Mouse (Mus musculus): ENCODE results near the gene Lemd2.
"Not testable (repeated sequence)": the region's sequence is repeated elsewhere in the genome, so short reads cannot be mapped to it uniquely, and the experiment has no call there.

Lemd2 gene

DNA sequence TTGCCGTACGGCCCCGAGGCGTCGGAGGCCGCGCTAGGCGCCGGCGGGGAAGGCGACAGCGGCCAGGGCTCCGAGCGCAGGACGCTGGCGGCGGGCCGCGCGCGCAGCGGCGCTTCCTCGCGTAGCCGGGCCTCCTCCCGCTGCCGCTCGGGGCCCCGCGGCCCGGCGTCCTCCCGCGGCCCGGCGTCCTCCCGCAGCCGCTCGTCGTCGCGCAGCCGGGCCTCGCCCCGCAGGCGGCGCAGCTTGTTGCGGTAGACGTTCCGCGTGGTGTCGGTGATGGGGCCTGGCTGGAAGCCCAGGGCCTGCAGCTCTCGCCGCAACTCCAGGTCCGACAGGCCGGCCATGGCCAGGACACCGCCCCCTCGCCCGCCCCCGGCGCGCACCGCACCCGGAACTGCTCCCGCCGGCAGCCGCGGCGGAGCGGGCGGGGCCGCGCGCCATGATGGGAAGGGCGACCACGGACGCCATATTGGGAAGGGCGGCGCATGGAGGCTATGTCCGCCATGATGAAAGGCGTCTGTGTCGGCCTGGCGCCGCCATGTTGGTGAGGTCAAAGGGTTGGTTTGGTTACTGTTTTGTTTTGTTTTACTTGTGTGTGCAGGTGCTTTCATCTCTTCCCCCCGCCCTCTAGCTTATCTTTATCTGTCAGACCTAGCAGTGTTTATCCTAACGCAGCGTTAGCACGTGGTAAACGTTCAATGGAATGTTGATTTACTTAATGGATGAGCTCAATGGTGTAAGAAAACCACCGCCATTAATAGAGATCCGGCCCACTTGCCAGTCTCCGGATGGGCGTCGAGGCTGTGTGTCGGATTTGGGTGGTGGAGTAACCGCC is at the start of gene Lemd2:
Gene Lemd2 (minus strand): TSS at position 395 of the 835 bp plus-strand sequence.
- CTCF ChIA-PET = interaction anchor here (0.5 kb wide), 1 partner anchor 432 kb away, joined by 4 read pairs; no protein-coding TSS in a partner anchor

DNA sequence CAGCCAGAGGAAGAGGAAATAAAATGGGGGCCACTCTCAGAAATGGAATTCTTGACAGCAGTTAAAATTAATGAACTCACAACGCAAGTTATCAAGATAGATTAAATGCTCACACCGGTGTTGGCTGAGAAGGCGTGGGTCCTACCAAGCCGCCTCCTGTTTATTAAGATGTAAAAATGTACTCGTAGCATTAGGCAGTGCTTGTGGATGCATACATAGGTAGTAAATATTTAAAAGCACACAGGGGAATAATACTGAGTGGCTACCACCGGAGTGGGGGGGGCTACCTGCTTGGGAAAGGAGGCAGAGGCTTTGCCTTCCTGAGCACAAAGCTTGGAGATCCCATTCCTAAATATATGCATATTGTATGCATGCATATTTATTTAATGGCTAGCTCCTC is 46.9 kb upstream of the Lemd2 start:
- CTCF ChIA-PET = no interaction called here

DNA sequence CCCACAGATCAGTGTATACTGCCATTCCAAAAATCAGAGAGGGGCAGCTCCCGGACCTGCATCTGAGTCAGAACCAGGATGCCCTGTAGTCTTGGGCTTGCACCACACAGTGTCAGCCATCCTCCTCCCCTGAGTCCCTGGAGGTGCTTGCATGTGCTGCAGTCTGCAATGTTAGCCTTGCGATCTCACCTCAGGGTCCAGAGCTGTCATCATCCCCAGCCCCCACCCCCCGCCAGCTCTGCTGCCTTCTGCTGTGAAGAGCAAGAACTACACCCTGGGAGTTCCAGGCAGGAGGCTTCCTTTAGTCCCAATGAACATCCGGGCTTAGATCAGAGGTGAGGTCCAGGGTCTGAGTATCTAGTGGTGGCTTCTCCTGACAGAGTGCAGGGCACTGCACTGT is 46.2 kb upstream of the Lemd2 start:
- CTCF ChIA-PET = no interaction called here

DNA sequence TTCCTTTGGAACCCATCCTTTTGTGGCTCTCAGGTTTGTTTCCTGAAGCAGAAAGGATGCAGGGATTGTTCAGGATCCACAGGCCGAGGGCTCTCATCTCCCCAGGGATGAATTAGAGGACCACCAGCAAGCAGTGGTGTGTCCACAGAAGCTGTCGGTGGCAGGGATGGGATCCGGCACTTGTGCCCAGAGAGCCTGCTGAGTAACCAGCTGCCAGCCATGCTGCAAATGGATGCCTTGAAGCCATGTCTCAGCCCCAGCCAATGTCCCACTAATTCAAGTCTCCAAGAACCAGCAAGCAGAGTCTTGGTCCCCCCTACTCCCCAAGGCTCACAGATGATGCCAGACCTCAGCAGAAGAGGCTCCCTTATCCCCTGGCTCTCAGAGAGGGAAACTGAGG is 44.8 kb upstream of the Lemd2 start:
- CTCF ChIA-PET = no interaction called here

DNA sequence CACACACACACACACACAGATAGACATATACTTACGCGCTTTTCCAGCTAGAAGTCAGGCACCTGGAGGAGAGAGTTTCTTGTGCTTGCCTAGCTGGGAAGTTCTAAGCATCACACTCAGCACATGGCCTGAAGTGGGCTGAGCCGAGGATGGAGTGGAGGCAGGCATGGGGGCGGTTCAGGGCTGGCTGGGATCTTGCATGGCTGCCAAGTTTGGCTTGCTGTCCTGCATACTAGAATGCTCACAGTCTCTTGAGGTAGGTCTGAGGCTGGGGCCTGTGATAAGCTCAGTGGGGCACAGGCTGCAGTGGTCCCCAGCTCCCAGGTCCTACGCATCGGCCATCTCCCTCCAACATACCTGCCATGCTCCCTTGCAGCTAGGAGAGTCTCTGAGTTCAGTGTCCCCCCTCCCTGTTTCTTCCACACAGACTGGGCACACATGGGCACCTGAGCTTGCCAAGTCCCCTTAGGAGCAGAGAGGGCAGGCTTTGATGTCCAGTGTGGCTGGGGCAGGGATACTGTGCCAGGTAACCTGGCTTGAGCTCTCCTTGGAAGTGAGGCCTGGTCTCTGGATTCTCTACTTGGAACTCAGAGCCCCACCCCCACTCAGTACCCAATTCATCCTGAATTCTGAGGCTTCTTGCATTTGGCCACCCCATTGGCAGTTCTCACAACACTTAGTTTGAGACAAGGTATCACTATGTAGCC is 43.6 kb upstream of the Lemd2 start:
- CTCF ChIA-PET = no interaction called here

DNA sequence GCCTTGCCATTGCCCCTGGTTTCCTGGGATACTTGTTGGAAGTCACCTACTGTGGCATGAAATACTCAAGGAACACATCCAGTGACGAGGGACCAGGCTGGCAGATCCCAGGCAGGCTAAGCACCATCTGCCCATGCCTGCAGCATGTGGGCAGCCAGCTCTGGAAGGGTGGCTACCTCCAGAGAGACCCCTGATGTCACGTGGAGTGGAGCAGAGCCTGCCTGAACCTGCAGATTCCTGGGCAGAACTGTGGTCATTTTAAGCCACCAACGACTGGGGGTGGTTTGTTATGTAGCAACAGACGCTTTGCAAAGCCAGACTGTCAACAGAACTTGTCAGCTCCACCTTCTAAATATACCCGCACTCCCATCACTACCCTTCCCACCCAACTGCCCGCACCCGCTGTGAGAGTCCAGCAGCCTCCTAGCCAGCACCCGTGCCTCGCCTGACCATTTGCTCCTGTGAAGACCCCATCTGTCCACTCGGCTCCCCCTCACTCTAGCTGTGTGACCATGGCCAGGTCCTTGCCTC is 41.6 kb upstream of the Lemd2 start:
- CTCF ChIA-PET = no interaction called here

DNA sequence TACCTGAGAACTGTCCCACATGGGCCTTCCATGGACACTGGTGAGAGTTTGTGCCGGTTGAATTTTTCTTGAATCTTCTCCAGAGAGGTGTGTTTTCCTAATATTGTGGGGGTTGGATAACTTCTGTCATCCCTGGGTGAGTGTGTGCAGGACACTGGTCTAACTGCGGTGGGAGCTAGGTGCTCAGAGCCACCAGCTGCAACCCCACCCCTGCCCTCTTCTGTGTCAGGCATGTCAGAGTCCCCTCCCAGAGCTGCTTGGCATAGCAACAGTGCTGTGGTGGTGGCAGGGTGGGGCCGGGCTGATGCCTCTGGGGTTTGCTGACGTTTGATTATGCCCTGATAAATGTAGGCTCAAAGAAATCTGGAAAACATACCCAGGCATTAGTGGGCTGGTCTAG is 40.6 kb upstream of the Lemd2 start:
- CTCF ChIA-PET = no interaction called here

DNA sequence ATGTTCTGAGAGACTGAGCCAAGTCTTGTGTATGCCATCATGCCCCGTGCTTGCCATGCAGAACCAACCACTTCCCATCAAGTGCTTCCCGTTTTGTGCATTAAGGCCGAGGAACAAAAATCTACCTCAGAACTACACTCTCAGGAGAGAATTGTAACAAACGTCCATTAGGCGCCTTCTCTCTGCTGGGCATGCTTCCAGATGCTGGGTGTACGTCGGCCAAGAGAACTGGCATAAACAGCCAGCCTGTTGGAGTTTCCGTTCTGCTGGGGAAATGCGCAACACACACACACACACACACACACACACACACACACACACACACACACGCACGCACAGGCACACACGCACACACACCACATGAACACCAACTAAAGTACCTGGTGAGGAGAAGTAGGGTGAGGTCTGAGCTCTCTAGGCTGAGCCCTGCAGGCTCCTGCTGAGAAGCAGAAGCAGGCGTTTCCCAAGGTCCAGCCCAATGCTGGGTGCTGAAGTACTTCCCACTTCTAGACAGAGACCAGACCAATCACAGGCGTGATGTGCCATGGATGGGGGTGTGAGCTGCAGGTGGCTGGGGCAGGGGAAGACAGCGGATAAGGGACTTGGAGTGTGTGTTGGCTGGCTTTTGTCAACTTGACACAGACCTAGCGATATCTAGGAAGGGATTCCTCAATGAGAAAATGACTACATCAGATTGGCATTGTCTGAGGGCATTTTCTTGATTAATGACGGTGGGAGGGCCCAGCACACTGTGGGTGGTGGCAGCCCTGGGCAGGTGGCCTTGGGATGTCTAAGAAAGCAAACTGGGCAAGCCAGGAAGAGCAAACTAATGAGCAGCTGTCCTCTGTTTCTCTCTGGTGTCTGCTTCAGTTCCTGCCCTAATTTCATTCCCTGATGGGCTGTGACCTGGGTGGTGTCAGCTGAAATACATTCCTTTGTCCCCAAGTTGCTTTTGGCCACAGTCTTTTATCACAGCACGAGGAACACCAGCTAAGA is 38.2 kb upstream of the Lemd2 start:
- CTCF ChIA-PET = no interaction called here

DNA sequence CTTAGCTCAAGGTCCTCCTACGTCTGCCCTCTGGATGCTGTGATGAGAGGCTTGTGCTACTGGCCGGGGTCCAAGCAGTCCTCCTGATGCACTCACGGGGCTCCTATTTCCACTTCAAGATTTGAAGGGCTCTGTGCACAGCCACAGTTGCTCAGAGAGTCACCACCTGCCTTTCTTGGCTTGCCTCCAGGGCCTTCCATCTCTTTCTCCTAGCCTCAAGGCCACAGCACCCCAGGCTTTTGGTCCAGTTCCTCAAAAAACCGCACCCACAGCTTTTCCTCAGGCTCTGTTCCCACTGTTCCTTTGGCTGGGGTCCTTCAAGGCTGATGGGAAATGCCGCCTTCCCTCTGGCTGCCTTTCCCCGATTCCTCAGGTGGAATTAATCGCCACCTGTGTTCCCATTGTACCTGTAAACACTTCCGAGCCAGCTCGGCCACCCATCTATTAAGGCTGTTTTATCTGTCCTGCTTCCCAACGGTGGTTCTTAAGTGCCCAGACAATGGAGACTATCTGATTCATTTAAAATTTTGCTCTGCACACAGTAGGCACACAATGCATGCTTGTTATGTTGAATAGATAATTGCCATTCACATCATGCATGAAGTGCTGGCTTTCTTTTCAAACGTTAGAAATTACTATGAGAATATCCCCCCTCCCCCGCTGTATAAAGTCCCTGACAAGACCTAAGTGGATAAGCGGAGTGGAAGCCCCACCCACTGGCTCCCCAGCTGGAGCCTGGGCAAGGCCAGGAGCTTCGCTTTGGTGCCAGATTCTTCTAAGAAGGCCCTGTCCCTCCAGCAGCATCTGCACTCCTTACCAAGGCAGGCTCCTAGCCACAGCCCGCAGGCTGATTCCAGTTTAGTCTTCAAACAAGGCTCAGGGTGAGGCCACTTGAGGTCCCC is 36.5 kb upstream of the Lemd2 start:
- CTCF ChIA-PET = no interaction called here

DNA sequence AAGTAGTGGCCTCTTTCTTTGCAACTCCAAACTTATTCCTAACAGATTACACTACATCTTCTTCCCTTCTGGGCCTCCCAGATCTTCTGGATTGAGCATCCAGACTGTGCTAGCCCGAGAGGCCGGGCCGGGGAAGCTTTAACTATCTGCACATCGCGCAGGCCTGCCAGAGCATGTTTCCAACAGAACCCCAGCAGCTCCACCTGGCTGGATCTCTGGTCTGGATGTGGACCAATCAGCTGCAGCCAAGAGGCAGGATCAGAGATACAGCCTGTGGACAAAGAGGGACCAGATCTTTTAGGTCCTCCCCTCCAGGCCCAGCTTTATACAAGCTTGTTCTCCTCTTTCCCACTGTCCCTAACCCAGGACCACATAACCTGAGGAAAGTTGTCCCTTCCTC is 35.7 kb upstream of the Lemd2 start:
- CTCF ChIA-PET = no interaction called here

DNA sequence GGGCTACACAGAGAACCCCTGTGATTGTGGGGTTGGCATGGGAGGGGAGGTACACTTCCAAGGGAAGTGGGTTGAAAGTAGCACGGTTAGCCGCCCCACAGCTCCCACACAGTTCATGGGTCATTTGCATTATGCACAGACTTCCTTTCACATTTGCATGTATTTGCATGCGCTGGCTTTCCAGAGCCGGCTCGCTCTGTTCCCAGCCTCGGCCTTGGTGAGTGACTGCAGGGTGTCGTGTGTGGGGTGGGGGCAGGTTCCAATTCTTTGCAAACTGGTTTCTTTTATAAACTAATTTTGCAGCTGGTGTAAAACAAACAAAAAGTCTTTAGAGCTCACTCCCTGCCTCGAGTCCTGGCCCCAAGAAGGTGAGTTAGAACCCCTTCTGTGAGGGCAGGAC is 34.4 kb upstream of the Lemd2 start:
- CTCF ChIA-PET = no interaction called here

DNA sequence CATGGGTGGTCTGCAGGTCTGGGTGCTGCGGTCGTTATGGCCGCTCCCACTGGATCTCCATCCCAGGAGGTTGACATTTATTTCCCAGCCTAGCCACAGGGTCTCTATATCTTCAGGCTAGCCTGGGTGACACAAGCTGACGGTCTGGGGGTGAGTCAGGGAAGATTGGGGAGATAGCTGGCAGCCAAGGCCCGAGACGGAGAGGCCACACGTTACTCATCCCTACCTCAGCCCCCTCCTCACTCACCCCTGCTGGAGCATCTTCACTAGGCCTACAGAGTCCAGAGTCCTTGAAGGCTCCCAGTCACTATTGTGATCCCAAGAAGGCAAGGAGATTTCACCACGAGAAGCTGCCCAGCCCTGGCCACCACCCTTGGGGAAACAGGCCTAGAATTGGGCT is 33.5 kb upstream of the Lemd2 start:
- CTCF ChIA-PET = no interaction called here

DNA sequence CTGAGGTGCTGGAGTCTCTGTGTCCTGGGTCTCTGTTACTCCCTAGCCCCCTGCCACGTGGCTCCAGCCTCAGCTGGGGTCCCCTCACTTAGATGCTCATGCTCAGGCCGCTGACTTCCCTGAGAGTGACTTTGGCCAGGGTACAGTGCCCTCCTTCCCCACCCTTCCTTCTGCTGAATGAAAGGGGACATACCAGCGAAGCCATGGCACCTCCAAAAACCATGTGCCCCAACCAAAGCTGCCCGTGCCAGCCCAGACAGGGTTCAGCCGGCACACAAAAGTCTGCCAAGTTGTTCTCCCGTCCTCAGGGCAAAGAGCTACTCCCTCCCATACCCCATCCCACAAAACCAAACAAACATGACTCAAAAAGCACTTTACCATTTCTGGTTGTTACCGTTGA is 29.0 kb upstream of the Lemd2 start:
- CTCF ChIA-PET = no interaction called here

DNA sequence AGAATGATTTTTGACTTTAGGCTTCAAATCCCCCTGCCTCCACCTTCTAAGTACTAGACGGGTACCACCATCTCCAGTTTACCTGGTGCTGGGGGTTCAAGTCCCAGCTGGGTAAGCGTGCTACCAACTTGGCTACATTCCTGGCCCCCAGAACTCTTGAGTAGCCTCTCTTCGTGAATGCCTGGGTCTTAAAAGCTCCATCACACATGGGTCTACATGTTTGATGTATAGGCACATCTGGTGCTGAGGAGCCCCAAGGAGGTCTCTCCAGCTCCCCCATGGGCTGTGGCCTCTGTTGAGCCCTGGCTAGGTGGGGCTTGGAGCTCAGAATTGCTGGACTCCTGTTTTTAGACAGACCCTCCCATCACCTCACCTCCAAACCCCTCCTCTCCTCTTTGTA is 27.9 kb upstream of the Lemd2 start:
- CTCF ChIA-PET = interaction anchor here (0.5 kb wide), 1 partner anchor 441 kb away, joined by 4 read pairs; no protein-coding TSS in a partner anchor

DNA sequence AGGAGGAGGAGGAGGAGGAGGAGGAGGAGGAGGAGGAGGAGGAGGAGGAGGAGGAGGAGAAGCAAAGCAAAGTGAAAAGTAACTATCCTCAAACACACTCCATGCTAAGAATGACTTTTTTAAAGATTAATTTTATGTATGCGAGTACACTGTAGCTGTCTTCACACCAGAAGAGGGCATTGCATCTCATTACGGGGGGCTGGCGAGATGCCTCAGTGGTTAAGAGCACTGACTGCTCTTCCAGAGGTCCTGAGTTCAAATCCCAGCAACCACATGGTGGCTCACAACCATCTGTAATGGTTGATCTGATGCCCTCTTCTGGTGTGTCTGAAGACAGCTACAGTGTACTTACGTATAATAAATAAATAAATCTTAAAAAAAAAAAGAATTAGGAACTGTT is 27.3 kb upstream of the Lemd2 start:
- CTCF ChIA-PET = not testable (repeated sequence)

DNA sequence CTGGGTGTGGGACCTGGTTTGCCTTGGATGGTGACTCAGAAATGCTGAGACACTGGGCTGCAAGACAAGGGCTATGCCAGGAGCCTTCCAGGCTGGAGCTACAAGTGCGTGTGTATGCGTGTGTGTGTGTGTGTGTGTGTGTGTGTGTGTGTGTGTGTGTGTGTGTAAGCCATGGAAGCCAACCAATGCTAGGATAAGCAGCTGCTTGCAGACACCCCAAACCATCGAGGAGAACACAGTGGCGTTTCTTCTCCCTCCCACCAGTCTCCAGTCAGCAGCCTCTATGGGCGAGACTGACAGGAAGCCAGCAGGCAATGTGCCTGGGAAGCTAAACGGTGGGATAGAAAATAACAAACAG is 26.9 kb upstream of the Lemd2 start:
- CTCF ChIA-PET = no interaction called here

DNA sequence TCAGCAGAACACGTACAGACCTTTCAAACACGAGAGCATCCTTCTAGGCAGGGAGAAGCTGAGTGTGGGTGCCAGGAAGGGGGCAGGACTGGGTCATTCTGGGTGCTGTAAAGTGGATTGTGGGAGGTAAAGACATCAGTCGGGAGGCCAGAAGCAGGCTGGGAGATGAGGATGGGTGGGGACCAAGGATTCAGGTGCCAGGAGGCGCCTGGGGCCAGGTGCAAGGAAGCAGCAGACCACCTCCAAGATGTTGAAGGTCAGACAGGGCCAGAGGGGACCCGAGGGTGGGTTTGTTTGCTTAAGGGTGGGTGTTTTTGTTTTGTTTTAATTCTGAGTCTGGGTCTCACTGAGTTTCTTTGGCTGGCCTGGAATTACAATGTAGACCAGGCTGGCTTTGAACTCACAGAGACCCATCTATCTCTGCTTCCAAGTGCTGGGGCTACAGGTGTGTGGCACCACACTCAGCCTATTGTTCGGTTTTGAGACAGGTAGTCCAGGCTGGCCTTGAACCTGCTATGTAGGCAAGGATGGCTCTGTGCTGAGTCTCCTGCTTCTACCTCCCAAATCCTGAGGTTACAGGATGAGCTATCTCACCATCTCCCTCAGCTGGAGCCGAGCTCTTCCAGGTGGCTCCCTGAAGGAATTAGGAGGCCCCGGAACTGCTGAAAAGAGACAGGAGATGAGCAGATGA is 26.3 kb upstream of the Lemd2 start:
- CTCF ChIA-PET = no interaction called here

DNA sequence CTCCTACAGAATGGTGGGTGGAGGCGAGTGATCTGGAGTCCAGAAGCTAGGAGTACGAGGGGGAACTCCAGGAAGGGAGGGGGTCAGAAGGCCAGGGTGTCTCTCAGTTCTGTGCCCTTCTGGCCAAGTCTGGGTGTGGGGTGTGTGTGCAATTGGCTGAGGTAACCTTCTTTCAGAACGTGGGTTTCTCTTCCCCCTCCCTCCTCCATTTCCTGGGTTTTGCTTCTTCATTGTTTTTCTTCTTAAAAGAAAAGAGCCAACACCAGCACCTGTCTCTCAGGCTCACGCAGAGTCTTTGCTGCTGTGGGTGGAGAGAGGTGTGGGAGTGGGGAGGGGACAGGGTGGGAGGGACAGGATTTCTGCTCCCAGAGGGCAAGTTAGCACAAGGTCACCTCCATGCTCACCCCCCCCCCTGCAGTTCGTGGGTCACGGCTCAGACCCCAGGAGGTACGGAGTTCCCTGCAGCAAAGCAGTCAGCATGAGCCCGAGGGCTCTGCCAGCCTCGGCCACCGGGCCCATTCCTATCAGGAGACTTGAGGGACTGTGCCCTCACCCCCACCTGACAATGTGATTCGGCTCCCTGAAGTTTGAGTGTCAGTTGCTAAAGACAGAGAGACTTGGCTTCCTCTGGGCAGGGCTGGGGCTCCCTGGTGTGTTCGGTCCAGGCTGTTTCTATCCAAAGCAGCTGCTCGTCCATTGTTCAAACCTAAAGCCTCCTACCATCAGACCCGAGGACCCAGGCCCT is 25.6 kb upstream of the Lemd2 start:
- CTCF ChIA-PET = interaction anchor here (0.7 kb wide), 1 partner anchor 128 kb away, joined by 8 read pairs; no protein-coding TSS in a partner anchor

DNA sequence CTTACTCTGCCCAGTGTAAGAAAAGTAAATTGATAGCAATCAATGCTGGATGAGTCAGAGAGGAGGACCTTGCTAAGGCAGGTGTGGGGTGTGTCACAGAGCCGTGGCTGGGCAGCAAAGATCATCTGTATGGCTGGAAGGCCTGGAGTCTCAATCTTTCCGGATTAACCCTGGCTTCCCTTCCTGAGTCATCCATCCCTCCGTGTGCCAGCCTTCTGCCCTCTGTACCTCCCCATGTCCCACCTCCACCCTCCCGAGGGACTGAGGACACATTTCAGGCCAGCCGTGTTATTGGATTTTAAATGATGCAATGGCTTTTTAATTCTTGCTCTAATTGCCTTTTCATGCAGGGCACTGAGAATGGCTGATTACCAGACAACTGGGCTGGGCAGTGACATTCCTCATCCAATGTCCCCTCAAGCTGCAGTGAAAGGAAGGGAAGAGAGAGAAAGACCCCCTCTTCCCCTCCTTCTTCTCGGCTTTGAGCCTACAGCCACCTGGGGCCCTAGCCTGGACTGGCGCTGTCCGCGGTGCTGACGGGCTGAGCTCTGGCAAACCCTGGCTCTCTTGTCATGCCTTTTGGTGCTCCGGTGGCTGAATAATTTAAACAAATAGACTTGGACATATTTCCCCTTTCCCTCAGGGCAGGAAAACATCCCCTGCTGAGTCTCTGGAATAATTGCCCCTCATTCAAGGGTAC is 24.1 kb upstream of the Lemd2 start:
- CTCF ChIA-PET = no interaction called here

Measured in spleen, embryonic (tissue).